Mouse (Mus musculus) lung, adult 2 months (tissue): Measurements from ENCODE around the gene Mogat1.

Source experiments
- CTCF ChIP-seq: fragments of 200-500 bp; IDR thresholded peaks from 2 replicates; pipeline ENCODE4 v1.5.1; 2011; ENCODE audit warnings: mild to moderate bottlenecking, low read length, control low read depth; ENCODE audit not compliant: insufficient read depth
- POLR2A ChIP-seq: fragments of 200-500 bp; IDR thresholded peaks from 2 replicates; pipeline ENCODE4 v1.6.1; 2011; ENCODE audit warnings: low read depth, mild to moderate bottlenecking, control low read depth, low read length, borderline replicate concordance; ENCODE audit errors: extremely low read depth

DNA sequence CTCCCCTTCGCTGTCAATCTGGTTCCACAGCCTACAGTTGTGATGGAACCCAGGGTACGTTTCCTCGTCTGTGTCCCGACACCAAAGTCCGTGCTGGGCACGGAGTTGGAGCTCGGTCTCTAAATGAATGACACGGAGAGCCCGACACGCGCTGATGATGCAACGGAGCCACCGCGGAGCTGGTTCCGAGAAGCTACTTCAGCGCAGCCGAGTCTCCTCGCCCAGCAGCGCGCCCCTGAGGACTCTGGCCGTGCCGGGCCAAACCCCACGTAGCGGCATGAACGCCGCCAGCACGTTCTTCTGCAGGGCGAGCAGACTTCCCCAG, 22.4 kb upstream of the Mogat1 start:
- TF ChIP-seq POLR2A (no peak), CTCF (no peak)
